Mouse (Mus musculus) kidney, adult 2 months (tissue): ENCODE measurements around the gene Il27ra.
A peak's percentile ranks its signal among the peaks of the same experiment; 100 is the strongest.

ENCODE experiments used
- CTCF ChIP-seq: fragments of 200-500 bp; conservative IDR thresholded peaks from 2 replicates; pipeline ENCODE4 v1.5.1; 2011; ENCODE audit warnings: low read depth, mild to moderate bottlenecking, control low read depth, low read length, moderate library complexity, mixed read lengths; ENCODE audit not compliant: insufficient read depth, insufficient read length
- POLR2A ChIP-seq: fragments of 200-500 bp; IDR thresholded peaks from one replicate; pipeline ENCODE4 v1.6.1; 2011; ENCODE audit warnings: low read depth, low read length, control low read depth

DNA sequence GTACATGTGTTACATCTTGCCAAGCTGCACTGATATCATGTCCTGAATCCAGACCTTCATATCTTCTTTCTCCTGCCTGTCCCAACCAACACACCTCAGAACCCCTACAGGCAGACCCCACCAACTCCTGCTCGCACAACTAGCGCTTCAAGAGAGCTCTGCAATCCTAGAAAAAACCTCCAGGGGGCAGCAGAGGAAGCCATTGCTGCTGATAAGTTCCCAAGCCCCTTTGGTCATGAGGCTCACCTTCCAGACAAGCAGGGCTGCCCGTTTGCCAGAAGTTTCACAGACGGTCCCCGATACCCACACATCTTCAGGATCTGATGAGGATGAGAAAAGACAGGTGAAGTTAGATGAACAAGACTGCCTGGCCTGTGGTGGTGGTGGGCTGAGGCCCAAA, 3.3 kb downstream of the Il27ra start:
- peak; percentile 78 for TF ChIP-seq CTCF
- no peak for TF ChIP-seq POLR2A
